Mouse (Mus musculus) c-Kit-positive CD71-positive TER-119-negative erythroid progenitor cells, embryonic 14.5 days (primary cell): Measurements from ENCODE around the gene Dph5.
"Not testable (repeated sequence)": the region's sequence is repeated elsewhere in the genome, so short reads cannot be mapped to it uniquely, and the experiment has no call there.

Source experiments
- DNase-seq: peaks from one replicate; pipeline ENCODE4 v3.0.0-alpha.2; 2013; ENCODE audit warnings: low read depth

Gene Dph5

GRCm38 (mm10) chr3:115887427-115888309 is at the start of gene Dph5:
Gene Dph5 (plus strand): TSS chr3:115887837.
- DNase-seq, result peak; percentile 88

- no peak for DNase-seq
Measured at GRCm38 (mm10) chr3:115844566-115844965, 43.1 kb upstream of the Dph5 start.

GRCm38 (mm10) chr3:115845032-115845618 is 42.5 kb upstream of the Dph5 start:
- no peak for DNase-seq

- DNase-seq, result no peak
Measured at GRCm38 (mm10) chr3:115845724-115846123, 41.9 kb upstream of the Dph5 start.

GRCm38 (mm10) chr3:115846153-115846552 is 41.5 kb upstream of the Dph5 start:
- no peak for DNase-seq

GRCm38 (mm10) chr3:115848686-115849480 is 38.8 kb upstream of the Dph5 start:
- no peak for DNase-seq

GRCm38 (mm10) chr3:115850946-115851345 is 36.7 kb upstream of the Dph5 start:
- no peak for DNase-seq

GRCm38 (mm10) chr3:115854672-115855191 is 32.9 kb upstream of the Dph5 start:
- no peak for DNase-seq

- no peak for DNase-seq
Measured at GRCm38 (mm10) chr3:115855576-115855975, 32.1 kb upstream of the Dph5 start.

- no peak for DNase-seq
Measured at GRCm38 (mm10) chr3:115856484-115857022, 31.1 kb upstream of the Dph5 start.

GRCm38 (mm10) chr3:115857436-115857835 is 30.2 kb upstream of the Dph5 start:
- DNase-seq, result no peak

- no peak for DNase-seq
Measured at GRCm38 (mm10) chr3:115858822-115859221, 28.8 kb upstream of the Dph5 start.

- not testable (repeated sequence) for DNase-seq
Measured at GRCm38 (mm10) chr3:115860780-115861179, 26.9 kb upstream of the Dph5 start.

- DNase-seq, result no peak
Measured at GRCm38 (mm10) chr3:115863487-115863886, 24.1 kb upstream of the Dph5 start.

- no peak for DNase-seq
Measured at GRCm38 (mm10) chr3:115867150-115867549, 20.5 kb upstream of the Dph5 start.

GRCm38 (mm10) chr3:115867901-115868300 is 19.7 kb upstream of the Dph5 start:
- no peak for DNase-seq

GRCm38 (mm10) chr3:115869360-115869759 is 18.3 kb upstream of the Dph5 start:
- DNase-seq, result peak; percentile 45

- no peak for DNase-seq
Measured at GRCm38 (mm10) chr3:115875551-115875950, 12.1 kb upstream of the Dph5 start.

- DNase-seq, result peak; percentile 34
Measured at GRCm38 (mm10) chr3:115877133-115877532, 10.5 kb upstream of the Dph5 start.

GRCm38 (mm10) chr3:115884086-115884485 is 3.6 kb upstream of the Dph5 start:
- DNase-seq, result no peak

- DNase-seq, result peak; percentile 37
Measured at GRCm38 (mm10) chr3:115888310-115889106, 871 bp downstream of the Dph5 start.
